Mouse (Mus musculus) neural tube, embryonic 13.5 days (tissue): ENCODE results near the gene Prr15. TPM values are rescaled to one million over a fixed set of nuclear protein-coding genes. Genes with fewer than 3 reads are reported as not detected.

Experiments
- ATAC-seq: fragments of 200-750 bp; cut with Nextera tagmentation; 2 replicates; pipeline ENCODE4 v1.8.0; 2017; ENCODE audit warnings: low read depth, mild to moderate bottlenecking, moderate TSS enrichment, moderate library complexity
- H3K27ac ChIP-seq: fragments of 300-500 bp; sonication (generic); replicated peaks from 2 replicates; pipeline ENCODE4 v1.5.1; 2015; ENCODE audit warnings: moderate library complexity, mild to moderate bottlenecking, inconsistent platforms
- H3K27me3 ChIP-seq: fragments of 300-500 bp; sonication (generic); 2 replicates; pipeline ENCODE4 v1.6.1; 2015; ENCODE audit warnings: mild to moderate bottlenecking, inconsistent platforms
- H3K36me3 ChIP-seq: fragments of 300-500 bp; sonication (generic); 2 replicates; pipeline ENCODE4 v1.6.1; 2015; ENCODE audit warnings: mild to moderate bottlenecking, inconsistent platforms
- H3K4me1 ChIP-seq: fragments of 300-500 bp; sonication (generic); replicated peaks from 2 replicates; pipeline ENCODE4 v1.6.1; 2015; ENCODE audit warnings: inconsistent platforms
- H3K4me2 ChIP-seq: fragments of 300-500 bp; sonication (generic); 2 replicates; pipeline ENCODE4 v1.6.1; 2015; ENCODE audit warnings: inconsistent platforms, mild to moderate bottlenecking, moderate library complexity
- H3K4me3 ChIP-seq: fragments of 300-500 bp; sonication (generic); 2 replicates; pipeline ENCODE4 v1.5.1; 2015; ENCODE audit warnings: mild to moderate bottlenecking, inconsistent platforms
- H3K9ac ChIP-seq: fragments of 300-500 bp; sonication (generic); 2 replicates; pipeline ENCODE4 v1.6.1; 2015; ENCODE audit warnings: moderate library complexity, mild to moderate bottlenecking, inconsistent platforms
- H3K9me3 ChIP-seq: fragments of 300-500 bp; sonication (generic); 2 replicates; pipeline ENCODE4 v1.6.1; 2016; ENCODE audit warnings: inconsistent platforms
- WGBS: fragments of 180-500 bp; shearing (Covaris S2); methylation state at CpG from one replicate; pipeline ENCODE4 v1.1.7; 2015; 5-methylcytosine and 5-hydroxymethylcytosine counted together
- polyA plus RNA-seq: library from polyadenylated mRNA; unstranded; fragments of >200 nt; fragmentation: Nextera tagmentation; extraction: Ambion mirVana; gene quantifications from 2 replicates; pipeline ENCODE4 v1.2.1, GENCODE M21; 2015

Prr15 gene
- polyA plus RNA-seq, 1 experiment from 2014 or later = 1.1 TPM

DNA sequence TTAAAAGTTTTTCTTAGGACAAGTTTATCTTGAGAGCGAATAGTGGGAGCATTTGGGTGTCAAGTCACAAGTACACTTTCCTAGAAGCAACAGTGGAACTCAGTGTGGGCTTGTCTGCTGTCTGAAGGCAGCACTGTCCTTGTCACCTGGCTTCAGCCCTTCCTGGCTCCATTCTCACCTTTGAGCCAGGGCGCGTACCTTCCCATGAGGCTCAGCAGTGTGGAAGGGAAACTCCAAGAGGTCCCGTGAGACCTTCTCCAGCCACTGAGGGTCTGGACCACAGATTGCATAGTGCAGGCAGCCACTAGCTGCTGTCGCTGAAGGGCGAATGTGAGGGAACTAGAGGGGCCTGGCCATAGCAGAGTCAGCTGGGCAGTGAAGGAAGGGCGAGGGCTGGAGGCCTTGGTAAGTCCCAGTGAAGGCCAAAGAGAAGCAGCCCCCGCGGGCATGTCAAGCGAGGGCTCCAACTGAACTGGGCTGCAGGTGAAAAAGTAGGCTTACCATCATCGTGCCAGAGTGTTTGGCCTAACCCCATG, 7.5 kb downstream of the Prr15 start:
- Histone ChIP-seq H3K4me3 (no peak overlapping the region), H3K27ac (no peak overlapping the region), H3K9ac (no peak overlapping the region), H3K4me1 (peaks cover 45% of the 10 kb centered on the region), H3K36me3 (no peaks in the 10 kb centered on the region), H3K4me2 (no peak overlapping the region), H3K27me3 (peaks cover 21% of the 10 kb centered on the region), H3K9me3 (no peaks in the 10 kb centered on the region)
- WGBS = 56% methylated on average over 11 of the region's 11 CpGs
- no peak for ATAC-seq

DNA sequence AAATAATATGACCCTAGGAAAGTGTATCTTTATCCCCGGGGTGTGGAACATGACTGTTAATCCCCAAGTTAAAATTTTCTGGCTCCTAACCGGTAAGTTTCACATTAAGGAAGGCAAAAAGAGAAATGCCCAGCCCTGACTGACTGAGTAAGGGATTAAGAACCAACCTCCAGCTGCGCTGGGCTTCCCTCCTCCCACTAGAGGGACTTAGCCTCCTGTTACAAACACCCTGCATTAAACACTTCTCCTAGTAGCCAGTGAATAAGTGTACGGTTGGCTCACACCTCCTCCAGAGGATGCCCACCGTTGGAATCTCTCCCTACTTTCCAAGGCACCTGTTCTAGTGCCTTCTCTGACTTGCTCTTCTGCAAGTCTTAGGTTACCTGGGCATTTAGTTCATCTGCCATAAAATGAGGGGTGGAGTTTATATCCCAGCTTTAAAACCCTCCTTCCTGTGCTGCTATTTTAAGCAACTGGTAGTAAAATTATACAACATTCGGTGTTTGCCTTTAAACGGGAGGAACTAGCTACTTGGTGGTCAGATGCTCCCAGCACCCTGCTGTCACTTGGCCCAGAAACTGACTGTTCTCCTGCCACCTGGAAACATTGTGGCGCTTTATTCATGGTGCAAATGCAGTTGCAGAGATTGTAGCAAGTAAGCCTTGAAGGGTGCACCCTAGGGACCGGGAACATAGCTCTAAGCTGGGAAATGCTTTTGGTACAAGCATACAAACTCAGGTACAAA, 8.2 kb downstream of the Prr15 start:
- no peak overlapping the region for H3K27ac ChIP-seq
- WGBS = 23% methylated on average over 9 of the region's 9 CpGs
- H3K9me3 ChIP-seq = no peaks in the 10 kb centered on the region
- H3K27me3 ChIP-seq = peaks cover 14% of the 10 kb centered on the region
- peaks cover 45% of the 10 kb centered on the region for H3K4me1 ChIP-seq
- no peak overlapping the region for H3K9ac ChIP-seq
- H3K4me3 ChIP-seq = no peak overlapping the region
- no peak for ATAC-seq
- no peaks in the 10 kb centered on the region for H3K36me3 ChIP-seq
- H3K4me2 ChIP-seq = no peak overlapping the region

DNA sequence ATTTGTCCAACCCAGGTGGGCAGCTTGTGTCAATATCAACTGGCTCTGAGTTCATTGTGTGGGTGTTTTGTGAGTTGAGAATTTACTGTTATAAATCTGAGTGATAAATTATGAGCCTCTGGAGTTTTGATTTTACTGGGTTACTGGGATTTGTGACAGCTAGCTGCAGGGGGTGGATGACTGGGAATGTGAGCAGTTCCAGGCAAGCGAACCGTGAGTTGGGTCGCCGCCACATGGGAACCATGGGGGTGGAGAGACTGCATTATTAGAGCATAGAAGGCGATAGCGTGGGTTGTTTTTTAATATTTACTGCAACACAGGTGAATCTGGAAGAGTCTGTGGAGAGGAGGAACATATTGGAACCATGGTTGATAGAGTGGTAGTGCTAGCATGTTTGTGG, 11.7 kb downstream of the Prr15 start:
- no peak for ATAC-seq
- no peaks in the 10 kb centered on the region for H3K36me3 ChIP-seq
- H3K27me3 ChIP-seq = no peaks in the 10 kb centered on the region
- H3K4me1 ChIP-seq = peaks cover 27% of the 10 kb centered on the region
- H3K9ac ChIP-seq = no peak overlapping the region
- H3K27ac ChIP-seq = no peak overlapping the region
- 61% methylated on average over 6 of the region's 6 CpGs for WGBS
- H3K4me2 ChIP-seq = no peak overlapping the region
- H3K9me3 ChIP-seq = no peaks in the 10 kb centered on the region
- H3K4me3 ChIP-seq = no peak overlapping the region

DNA sequence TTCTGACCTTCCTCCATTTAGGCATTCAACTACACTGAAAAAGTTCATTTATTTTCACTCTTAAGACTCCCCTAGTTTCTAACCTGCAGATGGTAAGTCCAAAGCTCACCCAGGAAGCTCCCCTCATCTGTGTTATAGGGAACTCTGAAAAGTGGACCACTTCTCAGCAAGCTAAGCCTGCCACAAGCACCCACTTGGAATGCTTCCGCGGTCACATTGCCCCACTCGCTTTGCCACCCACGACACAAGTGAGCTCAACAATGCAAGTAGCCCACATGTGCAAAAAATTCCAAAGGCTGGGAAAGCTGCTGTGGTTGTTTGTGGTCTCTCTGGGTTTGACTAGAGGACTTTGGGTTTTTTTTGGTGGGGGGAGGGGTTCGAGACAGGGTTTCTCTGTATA, 15.5 kb downstream of the Prr15 start:
- no peak overlapping the region for H3K9ac ChIP-seq
- WGBS = 90% methylated on average over 5 of the region's 5 CpGs
- H3K4me1 ChIP-seq = peaks cover 7% of the 10 kb centered on the region; the same call in 1 of the 2 replicates
- ATAC-seq = no peak
- H3K9me3 ChIP-seq = no peaks in the 10 kb centered on the region
- H3K36me3 ChIP-seq = no peaks in the 10 kb centered on the region
- no peaks in the 10 kb centered on the region for H3K27me3 ChIP-seq
- H3K4me3 ChIP-seq = no peak overlapping the region
- H3K27ac ChIP-seq = no peak overlapping the region
- H3K4me2 ChIP-seq = no peak overlapping the region

DNA sequence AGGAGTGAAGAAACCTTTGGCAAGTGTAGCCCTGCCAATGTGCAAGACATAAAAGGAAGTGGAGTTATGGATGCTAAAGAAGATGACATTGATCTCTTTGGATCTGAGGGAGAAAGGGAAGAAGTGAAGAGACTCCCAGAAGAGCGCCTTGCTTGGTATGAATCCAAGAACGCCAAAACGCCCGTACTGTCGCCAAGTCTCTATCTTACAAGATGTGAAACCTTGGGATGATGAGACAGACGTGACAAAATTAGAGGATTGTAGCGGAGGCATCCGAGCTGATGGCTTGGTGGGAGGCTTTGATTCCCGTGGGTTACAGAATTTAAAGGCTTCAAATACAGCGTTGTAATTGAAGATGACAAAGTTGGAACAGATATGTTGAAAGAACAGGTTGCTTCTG, 16.6 kb downstream of the Prr15 start:
- Histone ChIP-seq H3K4me3 (no peak overlapping the region), H3K36me3 (no peaks in the 10 kb centered on the region), H3K9ac (no peak overlapping the region), H3K9me3 (no peaks in the 10 kb centered on the region), H3K4me2 (no peak overlapping the region), H3K4me1 (peaks cover 6% of the 10 kb centered on the region; the same call in 1 of the 2 replicates), H3K27ac (no peak overlapping the region), H3K27me3 (no peaks in the 10 kb centered on the region)
- no peak for ATAC-seq
- WGBS = 90% methylated on average over 10 of the region's 10 CpGs

DNA sequence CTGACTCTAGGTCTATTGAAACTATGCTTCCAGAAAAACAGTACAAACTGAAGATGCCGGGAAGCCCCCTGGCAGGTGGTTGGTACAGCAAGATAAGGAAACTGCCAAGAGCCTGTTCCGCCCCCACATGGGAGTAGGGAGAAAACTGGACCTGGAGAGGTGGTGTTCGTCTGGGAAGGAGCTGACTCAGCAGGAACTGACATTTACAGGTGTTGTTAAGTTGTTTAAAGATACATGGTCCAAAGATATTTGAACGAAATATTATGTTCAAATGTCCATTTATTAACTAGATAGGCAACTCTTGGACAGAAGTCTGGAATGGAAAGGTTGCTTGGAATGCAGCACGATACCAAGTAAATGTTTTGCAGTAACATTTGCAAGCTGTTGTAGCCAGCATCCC, 26.2 kb downstream of the Prr15 start:
- Histone ChIP-seq H3K9me3 (no peaks in the 10 kb centered on the region), H3K27ac (no peak overlapping the region), H3K4me3 (no peak overlapping the region), H3K4me1 (peaks cover 6% of the 10 kb centered on the region; the same call in 1 of the 2 replicates), H3K4me2 (no peak overlapping the region), H3K9ac (no peak overlapping the region), H3K27me3 (no peaks in the 10 kb centered on the region), H3K36me3 (no peaks in the 10 kb centered on the region)
- ATAC-seq = no peak
- 86% methylated on average over 5 of the region's 5 CpGs for WGBS

DNA sequence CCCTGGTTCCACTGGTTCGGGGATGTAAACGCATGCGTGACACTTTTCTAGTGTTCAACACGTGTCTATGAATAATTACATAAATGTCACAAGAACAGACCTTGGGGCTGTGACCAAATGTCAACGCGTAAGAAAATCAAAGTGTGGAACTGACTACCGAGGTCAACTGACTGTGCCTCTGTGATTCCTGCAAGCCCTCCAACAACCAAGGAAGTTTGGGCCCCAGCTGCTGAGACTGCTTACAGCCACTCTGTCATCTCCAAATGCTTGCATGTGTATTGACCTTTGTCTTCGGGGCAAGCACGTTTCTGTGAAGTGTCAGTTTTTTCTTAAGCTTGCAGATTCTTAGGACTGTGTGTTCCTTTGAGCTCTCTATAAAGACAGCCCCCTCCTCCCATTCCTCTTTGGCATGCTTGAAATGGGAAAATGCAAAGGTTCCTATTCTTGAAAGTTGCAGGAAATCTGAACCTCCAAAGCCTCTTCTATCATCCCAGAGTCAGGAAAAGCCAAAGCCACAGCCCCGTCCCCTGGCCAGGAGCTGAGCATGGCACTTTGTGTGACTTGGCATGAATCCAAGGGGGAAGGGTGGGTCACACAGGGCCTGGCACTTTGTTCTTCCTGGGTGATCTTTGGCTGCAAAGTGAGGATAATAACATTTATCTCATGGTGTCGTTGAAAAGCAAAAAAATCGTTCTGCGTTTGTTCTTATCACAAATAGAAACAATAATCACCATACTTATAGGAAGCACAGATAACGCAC, 27.5 kb downstream of the Prr15 start:
- 66% methylated on average over 14 of the region's 14 CpGs for WGBS

DNA sequence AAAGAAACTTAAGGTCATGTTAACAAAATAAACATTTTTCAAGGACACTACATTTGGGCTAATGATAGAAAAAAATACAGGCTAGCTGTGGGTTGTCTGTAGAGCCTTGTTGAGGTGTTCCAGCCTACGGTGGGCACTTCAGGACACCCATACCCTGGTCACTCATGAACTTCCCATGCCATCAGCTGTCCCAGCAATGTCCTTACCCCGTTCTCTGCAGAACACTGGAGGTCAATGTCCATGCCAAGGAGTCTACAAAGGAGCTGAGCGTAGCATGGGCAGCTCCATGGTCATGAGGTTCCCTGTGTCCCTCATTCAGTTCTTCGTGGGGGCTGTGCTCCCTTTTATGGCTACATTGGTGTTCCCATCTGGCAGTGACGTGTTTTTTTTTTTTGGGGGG, 28.1 kb downstream of the Prr15 start:
- no peak overlapping the region for H3K9ac ChIP-seq
- H3K27ac ChIP-seq = no peak overlapping the region
- no peaks in the 10 kb centered on the region for H3K27me3 ChIP-seq
- no peak overlapping the region for H3K4me2 ChIP-seq
- 88% methylated on average over 5 of the region's 5 CpGs for WGBS
- no peaks in the 10 kb centered on the region for H3K36me3 ChIP-seq
- H3K9me3 ChIP-seq = no peaks in the 10 kb centered on the region
- H3K4me3 ChIP-seq = no peak overlapping the region
- ATAC-seq = no peak
- peaks cover 6% of the 10 kb centered on the region; the same call in 1 of the 2 replicates for H3K4me1 ChIP-seq

More for the DNA sequence above, 27.5 kb downstream of the Prr15 start:
- Histone ChIP-seq H3K27ac (no peak overlapping the region), H3K4me2 (no peak overlapping the region), H3K9me3 (no peaks in the 10 kb centered on the region), H3K4me1 (peaks cover 6% of the 10 kb centered on the region; the same call in 1 of the 2 replicates), H3K4me3 (no peak overlapping the region), H3K36me3 (no peaks in the 10 kb centered on the region), H3K9ac (no peak overlapping the region), H3K27me3 (no peaks in the 10 kb centered on the region)
- no peak for ATAC-seq

DNA sequence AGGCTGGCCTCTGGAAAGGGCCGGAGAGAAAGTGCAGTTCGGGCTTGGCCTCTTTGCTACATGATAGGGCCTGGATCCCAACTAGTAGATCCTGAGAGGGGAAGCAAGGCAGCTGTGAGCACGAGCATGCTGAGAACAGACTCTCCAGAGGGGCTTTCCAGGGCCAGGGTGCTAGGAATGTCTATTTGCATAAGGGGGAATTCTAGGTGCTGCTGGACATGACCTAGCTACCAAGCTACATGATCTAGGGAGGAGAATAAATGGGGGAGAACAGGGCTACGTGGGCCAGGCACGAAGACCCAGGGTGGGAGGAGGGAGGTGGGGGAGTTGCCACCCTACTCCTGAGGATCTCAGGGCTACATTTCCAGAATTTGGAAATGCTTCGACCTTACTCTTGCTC, 30.0 kb downstream of the Prr15 start:
- Histone ChIP-seq H3K36me3 (no peaks in the 10 kb centered on the region), H3K9me3 (no peaks in the 10 kb centered on the region), H3K4me2 (no peak overlapping the region), H3K4me3 (no peak overlapping the region), H3K4me1 (peaks cover 6% of the 10 kb centered on the region; the same call in 1 of the 2 replicates), H3K9ac (no peak overlapping the region), H3K27me3 (no peaks in the 10 kb centered on the region), H3K27ac (no peak overlapping the region)
- no peak for ATAC-seq
- 83% methylated on average over 6 of the region's 6 CpGs for WGBS

DNA sequence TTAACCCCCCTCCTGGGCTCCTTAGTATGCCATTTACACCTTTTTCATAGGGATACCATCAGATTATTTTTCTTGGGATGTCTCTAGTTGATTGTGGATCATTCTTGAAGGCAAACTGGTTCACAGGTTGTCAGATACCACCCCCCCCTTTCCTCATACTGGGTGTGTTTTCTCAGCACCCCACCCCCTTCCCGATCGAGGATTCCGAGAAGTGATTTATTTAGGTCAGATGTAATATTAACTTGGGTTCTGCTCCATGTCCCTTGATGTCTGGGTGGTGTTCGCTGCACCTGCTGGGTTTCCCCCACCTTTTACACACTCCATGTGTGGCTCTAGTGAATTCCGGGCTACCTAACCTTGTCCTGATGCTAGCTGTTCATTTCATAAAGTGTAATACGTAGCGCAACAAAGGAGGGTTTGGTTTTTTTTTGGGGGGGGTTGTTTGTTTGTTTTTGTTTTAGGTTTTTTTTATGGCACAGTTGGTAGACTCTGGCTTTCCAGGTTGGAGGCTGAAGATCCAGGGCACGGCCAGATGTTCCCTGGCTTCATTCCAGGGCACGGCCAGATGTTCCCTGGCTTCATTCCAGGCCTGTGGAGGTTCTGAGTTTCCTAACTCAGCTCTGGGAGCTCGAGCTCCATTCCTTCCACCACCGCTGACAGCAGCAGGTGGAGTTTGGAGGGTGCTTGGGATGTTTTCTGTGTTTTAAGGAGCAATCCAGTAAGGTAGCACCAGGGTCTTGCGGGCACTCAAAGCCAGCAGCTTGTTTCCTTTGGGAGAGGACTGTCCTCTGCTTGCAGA, 37.1 kb downstream of the Prr15 start:
- no peak for ATAC-seq
- no peak overlapping the region for H3K27ac ChIP-seq
- no peaks in the 10 kb centered on the region for H3K4me1 ChIP-seq
- no peaks in the 10 kb centered on the region; the same call in 1 of the 2 replicates for H3K27me3 ChIP-seq
- no peaks in the 10 kb centered on the region for H3K9me3 ChIP-seq
- H3K9ac ChIP-seq = no peak overlapping the region
- 81% methylated on average over 12 of the region's 12 CpGs for WGBS
- H3K4me3 ChIP-seq = no peak overlapping the region
- H3K36me3 ChIP-seq = no peaks in the 10 kb centered on the region
- no peak overlapping the region for H3K4me2 ChIP-seq

DNA sequence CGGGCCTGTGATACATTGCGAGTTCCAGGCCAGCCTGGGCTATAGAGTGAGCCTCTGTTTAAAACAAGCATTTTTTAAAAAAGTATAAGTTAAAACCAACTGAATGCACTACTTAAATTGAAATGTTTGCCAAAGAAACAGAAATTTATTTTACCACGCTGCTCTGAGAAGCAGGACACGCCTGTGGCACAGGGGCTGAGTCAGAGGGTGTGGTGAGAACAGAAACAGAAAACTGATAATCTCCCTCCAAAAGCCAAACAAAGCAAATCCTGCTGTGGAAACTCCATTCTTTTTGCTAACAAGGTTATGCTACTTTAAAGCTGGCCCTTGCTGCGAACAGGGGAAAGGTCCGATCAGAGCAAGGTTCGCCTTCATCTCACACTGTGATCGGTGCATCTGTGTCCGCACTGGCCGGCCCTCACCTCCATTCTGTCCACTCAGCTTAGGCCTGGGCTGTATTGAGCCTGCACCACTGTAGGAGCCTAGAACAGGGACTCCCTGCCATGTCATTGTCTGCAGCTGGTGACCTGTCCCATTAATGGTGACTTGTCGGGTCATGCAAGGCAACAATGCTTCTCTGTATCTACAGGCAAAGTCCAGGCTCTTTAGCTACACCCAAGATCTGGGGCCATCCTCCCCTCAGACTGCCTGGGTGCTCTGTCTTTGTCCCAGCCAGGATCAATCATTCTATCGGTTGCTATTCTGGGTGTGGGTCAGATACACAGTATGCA, 38.9 kb downstream of the Prr15 start:
- 56% methylated on average over 12 of the region's 12 CpGs for WGBS
- H3K36me3 ChIP-seq = no peaks in the 10 kb centered on the region
- H3K4me3 ChIP-seq = no peak overlapping the region
- H3K9me3 ChIP-seq = no peaks in the 10 kb centered on the region
- no peaks in the 10 kb centered on the region for H3K4me1 ChIP-seq
- no peak overlapping the region for H3K4me2 ChIP-seq
- no peaks in the 10 kb centered on the region; the same call in 1 of the 2 replicates for H3K27me3 ChIP-seq
- no peak overlapping the region for H3K9ac ChIP-seq
- no peak overlapping the region for H3K27ac ChIP-seq
- no peak for ATAC-seq
